Mouse (Mus musculus): Measurements from ENCODE around the gene Nek6. TPM values are rescaled to one million over a fixed set of nuclear protein-coding genes. Genes with fewer than 3 reads are reported as not detected.

Nek6 gene
- total and polyA plus RNA-seq, 3 experiments = 7.6 to 23.7 (median 20.6) TPM

- no peak for DNase-seq
These were observed 67.4 kb downstream of the Nek6 start for GRCm38 (mm10) chr2:38578602-38579521.

DNA sequence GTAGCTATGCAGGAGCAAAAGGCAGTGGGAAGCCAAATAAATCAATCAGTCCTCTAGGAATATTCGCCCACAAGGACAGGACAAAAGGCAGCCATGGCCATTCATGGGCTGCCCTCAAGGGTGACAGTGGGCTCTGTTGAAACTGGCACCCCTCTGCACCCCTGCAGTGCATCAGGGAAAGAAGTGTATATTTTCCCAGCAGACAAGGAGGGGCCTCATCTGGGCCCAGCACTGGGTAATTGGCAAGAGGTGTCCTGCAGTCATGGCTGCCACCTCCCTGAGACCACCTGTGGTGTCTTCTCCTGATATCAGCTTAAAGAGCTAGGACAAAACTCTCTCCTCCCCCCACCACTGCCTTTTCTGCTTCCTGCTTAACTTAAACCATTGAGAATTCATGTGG lies 68.1 kb downstream of the Nek6 start:
- no peak for DNase-seq

GRCm38 (mm10) chr2:38583982-38584381 lies 72.5 kb downstream of the Nek6 start:
- no peak for DNase-seq

- DNase-seq = no peak
These were observed 73.3 kb downstream of the Nek6 start for GRCm38 (mm10) chr2:38584514-38585378.

- DNase-seq = no peak
These were observed 73.9 kb downstream of the Nek6 start for GRCm38 (mm10) chr2:38585379-38585736.

GRCm38 (mm10) chr2:38586733-38587132 lies 75.3 kb downstream of the Nek6 start:
- no peak for DNase-seq

DNA sequence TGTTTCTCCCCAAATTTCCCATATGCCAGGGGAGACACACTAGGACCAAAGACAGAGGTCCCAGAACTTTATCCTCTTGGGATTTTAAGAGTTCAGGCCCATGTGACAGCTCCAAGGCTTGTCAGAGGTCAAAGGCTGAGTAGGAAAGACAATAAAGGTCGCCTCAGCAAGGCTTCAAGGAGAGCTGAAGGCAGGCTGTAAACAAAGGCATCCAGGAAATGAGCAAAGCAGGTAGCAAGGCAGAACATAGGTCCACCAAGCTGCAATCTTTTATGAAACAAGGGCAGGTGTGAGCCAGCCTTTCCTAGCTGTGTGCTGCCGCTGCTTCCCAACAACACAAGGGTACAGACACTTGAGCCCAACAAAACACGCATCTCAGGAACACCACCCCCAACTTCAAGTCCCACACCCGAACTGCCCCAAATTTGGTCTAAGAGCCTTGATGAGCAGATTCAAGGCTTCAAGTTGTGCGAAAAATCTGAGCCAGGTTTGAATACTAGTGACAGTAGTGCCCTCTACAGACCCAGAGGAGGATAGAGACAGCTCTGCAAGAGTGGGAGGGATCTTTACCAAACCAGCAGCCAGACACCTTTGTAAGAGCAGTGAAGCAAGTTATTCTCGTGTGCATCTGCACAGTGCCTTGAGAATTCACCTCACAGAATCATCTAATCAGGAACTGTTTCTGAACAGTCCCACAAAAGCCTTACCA lies 80.5 kb downstream of the Nek6 start:
- peak; percentile 42 for DNase-seq

GRCm38 (mm10) chr2:38594874-38595273 lies 83.4 kb downstream of the Nek6 start:
- no peak for DNase-seq

GRCm38 (mm10) chr2:38597896-38598295 lies 86.5 kb downstream of the Nek6 start:
- DNase-seq = no peak

DNA sequence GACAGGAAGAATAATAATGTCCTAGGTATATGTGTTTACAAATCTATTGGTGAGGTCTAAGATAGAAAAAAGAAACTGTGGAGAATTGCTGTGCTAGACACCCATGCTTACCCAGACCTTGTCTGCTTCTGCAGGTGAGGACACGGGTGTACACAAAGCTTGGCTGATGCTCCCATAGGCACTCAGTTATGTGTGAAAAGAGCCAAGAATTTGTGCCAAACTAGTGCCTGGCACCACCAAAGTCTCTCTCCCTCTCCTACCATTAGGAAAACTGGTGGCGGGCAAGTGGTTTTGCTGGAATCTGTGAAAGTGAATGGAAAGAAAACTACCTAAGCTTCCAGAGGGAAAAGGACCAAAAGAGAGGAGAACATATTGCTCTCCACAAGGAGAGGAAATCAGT lies 87.0 kb downstream of the Nek6 start:
- no peak for DNase-seq

GRCm38 (mm10) chr2:38600842-38601241 lies 89.4 kb downstream of the Nek6 start:
- no peak for DNase-seq

DNA sequence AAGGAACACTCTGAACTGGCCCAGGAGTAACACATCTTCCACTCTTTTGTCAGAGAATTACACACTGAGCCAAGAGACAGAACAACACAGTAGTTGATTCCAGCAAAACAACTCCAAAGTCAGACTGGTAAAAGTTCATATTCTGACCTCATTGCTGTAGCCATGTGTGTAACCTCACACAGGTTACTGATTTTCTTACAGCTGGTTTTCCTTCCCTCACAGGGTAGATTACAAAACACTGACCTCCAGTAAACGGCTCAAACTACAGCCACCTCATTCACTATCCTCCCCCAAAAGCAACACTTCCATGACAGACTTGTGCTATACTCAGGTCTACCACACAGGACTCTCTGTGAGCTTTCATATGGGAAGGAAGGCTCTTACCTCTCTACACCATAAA lies 96.3 kb downstream of the Nek6 start:
- no peak for DNase-seq

DNA sequence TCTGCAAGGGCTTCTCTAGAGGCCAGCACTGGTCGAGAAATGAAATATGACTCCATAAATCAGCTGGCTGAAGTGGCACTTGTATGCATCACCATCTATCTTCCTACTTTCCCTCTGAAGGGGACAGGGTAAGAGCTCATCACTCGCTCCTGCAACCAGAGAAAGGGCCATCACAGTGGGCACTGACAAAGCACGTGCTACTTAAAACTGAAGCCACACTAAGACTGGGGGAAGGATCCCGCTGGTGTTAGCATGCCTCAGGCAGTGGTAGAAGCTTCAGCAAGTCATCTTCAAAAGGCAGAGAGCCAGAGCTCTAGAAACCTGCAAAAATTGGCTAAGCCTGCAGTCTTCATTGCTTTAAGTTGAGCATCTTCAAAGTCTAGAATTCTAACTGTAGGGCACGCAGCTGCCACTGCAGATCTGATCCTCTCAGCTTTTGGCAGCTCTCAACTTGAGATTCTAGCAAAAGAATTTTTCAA lies 97.4 kb downstream of the Nek6 start:
- DNase-seq = no peak

- no peak for DNase-seq
These were observed 97.9 kb downstream of the Nek6 start for GRCm38 (mm10) chr2:38609310-38609709.

- DNase-seq = no peak
These were observed 98.7 kb downstream of the Nek6 start for GRCm38 (mm10) chr2:38610161-38610560.

- DNase-seq = no peak
These were observed 101.2 kb downstream of the Nek6 start for GRCm38 (mm10) chr2:38612596-38612995.

DNA sequence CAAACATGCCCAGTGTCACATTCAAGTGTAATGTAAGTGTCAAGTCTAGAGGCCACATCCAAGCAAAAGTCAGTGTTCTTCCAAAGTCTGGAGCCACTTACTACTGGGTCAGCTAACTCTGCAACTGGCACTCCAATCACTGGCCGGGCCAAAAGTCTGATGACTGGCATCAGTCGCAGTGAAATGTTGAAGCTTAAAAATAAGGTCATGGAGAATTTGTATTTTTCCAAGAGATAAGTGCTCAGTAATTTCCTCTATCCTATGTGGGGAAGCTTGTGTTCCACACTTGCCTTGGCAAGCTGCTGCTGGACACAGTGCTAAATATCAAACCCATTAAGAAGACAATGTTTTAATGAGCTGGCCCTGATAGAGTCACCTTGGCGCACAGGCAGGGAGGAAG lies 102.1 kb downstream of the Nek6 start:
- DNase-seq = peak; percentile 36

- no peak for DNase-seq
These were observed 103.0 kb downstream of the Nek6 start for GRCm38 (mm10) chr2:38614437-38614836.

GRCm38 (mm10) chr2:38616072-38616471 lies 104.6 kb downstream of the Nek6 start:
- DNase-seq = peak; percentile 48

- no peak for DNase-seq
These were observed 105.8 kb downstream of the Nek6 start for GRCm38 (mm10) chr2:38616956-38617872.

GRCm38 (mm10) chr2:38619777-38620176 lies 108.3 kb downstream of the Nek6 start:
- no peak for DNase-seq
